Mouse (Mus musculus) lung, postnatal 25 days (tissue): ENCODE data around the gene Trim75.
"Not testable (repeated sequence)": the region's sequence is repeated elsewhere in the genome, so short reads cannot be mapped to it uniquely, and the experiment has no call there.

Experiments used
- DNase-seq: peaks from one replicate; pipeline ENCODE4 v3.0.0; 2022; ENCODE audit warnings: low spot score

Gene Trim75

DNA sequence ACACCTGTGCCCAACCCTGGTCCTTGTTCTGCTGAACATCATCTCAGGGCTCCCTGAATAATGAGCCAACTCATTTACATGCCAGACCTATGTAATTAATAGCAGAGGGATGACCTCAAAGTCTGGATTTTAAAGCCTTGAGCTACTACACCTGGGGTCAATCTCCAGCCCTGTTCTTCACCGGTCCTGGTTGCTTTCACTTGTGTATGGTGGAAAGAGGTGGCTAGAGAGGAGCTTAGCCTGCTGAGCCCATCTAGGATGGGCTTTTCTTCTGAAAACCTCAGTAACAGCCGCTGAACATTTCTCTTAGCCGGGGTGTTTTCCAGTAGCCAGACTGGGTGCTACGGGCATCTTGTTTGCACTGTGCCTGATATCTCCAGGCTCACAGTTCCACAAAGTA, at the start of gene Trim75:
Gene Trim75, minus strand, starts transcription at position 101 of the 400 bp plus-strand sequence.
- no peak for DNase-seq

DNA sequence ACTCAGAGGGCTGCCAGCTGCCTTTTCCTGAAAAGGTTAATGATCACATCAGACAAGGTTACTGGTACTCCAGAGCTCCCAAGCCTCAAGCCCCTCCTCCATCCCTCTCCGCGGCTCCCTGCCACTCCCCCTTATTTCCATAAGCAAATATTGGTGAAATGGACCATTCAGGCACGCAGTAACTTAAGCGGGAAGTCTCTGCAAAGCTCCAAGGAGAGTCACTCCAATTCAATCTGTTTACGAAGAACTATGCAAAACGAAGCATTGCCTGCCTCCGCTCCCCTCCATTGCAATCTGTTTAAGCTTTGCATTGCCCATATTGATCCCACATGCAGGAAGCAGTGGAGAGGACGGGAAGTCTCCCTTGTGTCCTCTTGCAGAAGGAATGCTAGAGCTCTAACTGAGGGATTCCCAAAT, 49.5 kb upstream of the Trim75 start, which contains the start of gene Apela:
Gene Apela, minus strand, starts transcription at position 220 of the 417 bp plus-strand sequence.
- peak; percentile 38 for DNase-seq

DNA sequence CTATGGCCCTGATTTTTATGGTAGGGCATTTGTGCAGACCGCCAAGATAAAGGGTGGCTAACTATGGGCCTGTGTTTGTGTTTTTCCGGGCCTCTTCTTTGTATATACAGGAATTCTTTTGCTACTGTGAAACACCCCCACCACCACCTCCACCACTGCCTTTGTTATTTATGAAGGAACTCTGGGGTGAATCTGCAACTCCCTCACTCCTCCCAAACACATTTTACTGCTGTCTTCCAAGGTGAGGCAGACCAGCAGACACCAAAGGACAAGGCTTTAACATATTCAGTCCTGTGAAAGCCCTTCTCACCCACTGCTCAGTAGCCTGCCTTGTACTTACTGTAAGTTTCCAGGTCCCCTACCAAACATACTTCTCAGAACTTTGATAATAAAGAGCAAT, 46.5 kb upstream of the Trim75 start:
- no peak for DNase-seq

DNA sequence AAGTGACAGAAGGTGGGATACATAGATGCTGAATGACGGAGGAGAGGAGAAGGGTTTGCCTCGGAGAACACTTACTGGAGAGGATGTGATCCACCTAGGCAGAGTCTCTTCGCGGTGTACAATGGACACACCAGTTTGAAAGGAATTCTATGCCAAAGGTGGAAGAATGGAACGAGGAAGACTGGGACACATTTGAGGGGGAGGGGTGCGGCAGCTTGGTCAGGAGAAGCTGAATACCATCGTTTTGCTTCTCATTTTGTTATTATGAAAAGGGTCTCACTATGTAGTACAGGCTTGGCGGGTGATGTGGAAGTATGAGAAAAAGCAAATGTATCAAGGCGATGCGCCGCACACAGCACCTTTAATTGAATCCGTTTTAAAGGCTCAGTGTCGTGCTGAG, 45.4 kb upstream of the Trim75 start:
- no peak for DNase-seq

DNA sequence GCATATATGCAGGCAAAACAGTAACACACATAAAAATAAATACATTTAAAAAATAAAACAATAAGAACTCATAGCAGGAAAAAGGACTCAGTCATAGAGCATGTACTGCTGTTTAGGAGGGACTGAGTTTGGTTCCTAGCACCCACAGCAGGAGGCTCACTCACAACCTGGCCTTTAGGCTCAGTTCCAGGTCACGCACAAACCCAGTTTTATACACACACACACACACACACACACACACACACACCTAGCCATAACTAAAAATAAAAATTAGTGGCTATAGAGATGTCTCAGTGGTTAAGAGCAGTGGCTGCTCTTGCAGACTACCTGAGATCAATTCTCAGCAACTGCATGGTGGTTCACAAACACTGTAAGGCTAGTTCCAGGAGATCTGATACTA, 44.5 kb upstream of the Trim75 start:
- no peak for DNase-seq

DNA sequence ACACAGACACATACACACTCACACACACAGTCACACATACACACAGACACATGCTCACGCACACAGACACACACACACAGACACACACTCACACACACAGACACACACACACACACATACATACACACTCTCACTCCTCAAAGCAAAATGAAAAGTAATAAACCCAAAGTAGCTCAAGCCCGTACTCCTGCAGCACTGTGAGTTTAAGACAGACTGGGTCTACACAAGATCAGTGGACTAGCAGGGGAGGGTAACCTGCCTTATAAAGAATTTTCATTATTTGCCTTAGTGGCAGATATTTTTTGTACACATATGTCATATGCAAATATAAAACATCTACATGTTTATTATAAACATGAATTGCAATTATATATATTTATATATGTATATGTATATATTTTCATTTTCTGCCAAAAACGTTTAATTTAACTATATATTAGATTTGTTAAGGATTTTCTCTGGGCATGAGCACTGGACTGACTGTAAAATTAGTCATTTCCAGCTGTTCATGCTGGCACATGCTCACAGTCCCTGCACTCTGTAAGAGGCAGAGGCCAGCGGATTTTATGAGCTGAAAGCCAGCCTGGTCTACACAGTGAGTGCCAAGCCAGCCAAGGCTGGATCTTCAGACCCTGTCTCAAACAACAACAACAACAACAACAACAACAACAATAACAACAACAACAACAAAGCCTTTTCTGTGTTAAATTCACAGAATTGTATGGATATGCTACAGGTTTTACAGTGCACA, 43.3 kb upstream of the Trim75 start:
- DNase-seq, result no peak

DNA sequence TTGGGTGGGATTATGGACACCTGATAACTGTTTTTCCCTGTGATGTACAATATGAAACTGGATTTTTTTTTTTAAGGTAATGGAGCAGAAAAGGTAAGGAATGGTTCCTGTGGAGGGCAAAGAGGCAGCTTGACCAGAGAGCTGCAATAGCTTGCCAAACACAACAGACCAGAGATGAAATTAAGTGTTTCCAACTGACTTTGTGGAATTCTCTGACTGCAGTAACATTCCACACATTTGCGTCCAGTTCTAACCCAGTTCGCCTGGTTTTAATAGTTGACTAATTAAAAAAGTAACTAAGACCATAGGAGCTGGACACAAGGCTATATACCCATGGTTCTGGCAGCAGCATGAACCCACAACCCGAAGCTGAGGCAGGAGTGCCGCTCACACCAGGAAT, 42.1 kb upstream of the Trim75 start:
- DNase-seq, result no peak

DNA sequence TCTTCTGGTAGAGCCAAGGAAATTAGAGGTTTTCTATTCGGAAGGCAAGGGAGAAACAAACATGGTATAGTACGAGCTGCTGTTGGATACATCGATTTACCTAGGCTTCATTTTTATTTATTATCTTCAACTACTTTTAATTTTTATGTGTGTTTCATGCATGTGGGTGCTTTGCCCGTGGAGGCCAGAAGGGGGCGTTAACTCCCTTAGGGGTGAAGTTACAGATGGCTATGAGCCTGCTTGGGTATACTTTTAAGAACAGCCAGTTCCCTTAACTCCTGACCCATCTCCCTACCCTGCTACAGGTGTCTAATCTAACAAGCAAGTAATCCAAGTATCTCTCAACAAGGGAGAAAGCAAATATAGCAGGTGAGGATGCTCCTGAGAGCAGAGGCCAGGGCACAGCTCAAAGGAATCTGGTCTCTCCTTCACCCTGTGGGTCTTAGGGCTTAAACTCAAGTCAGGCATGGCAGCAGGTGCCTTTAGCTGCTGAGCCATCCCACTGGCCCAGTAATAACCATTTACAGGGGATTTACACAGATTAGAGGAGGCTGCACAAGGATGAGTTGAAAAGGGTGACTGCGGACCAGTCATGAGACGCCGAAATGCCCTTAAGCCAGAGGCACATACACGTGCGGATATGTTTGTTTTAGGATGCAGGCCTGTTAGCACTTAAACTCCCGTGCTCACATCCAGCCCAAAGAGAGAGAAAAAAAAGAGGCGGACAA, 41.5 kb upstream of the Trim75 start:
- DNase-seq, result no peak

DNA sequence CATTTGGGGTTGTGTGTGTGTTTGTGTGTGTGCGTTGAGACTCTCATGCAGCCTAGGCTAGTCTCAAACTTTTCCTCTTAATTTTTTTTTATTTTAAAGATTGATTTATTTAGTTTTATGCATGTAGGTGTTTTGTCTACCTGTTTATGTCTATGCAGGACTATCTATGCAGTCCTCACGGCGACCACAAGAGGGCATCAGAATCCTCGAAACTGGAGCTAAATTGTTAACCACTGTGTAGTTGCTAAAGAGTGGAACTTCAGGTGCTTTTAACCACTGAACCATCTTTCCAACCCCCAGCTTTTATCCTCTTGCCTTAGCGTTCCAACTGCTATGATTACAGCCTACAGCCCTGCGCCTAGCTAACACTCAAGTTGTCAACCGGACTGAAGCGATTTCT, 34.9 kb upstream of the Trim75 start:
- DNase-seq, result peak; percentile 55

DNA sequence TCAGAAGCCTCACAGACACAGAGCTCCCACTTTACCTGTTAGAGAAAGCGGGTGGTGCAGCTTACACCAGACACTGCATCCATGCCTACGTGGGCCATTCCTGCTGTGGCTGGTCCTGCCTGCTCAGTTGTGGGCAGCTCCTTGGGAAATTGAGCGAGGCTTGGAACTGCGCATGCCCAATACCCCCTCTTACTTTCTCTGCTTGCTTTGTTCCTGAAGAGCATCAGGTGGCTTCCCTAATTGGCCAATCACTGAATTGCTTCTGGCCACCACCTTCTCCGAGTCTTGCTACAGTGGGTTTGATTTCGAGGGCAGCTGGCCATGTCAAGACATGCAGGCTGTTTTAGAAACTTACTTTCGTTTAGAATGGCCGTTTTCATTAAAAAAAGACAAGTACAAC, 30.8 kb upstream of the Trim75 start, which contains the start of the genes Trim61 and Trim60:
Gene Trim61, minus strand, starts transcription at position 101 of the 400 bp plus-strand sequence.
Gene Trim60, minus strand, starts transcription at position 162 of the 400 bp plus-strand sequence.
- no peak for DNase-seq

DNA sequence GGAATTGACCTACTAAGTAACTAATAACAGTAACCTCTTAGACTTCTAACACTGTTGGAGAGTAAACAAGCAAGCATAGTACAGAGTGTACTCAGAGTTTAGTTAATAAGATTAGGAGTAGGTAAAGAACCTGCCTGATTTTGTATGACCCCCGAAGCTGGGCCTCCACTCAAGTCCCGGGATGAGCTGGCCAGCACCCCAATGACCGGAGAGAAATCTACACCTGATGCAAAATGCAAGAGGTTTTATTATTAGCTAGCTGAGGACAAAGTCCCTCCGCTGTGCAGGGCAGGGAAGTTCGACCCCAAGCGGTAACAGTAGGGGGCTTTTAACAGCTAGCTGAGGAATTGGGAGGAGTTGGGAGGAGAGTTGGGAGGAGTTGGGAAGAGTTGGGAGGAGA, 20.0 kb upstream of the Trim75 start:
- not testable (repeated sequence) for DNase-seq

DNA sequence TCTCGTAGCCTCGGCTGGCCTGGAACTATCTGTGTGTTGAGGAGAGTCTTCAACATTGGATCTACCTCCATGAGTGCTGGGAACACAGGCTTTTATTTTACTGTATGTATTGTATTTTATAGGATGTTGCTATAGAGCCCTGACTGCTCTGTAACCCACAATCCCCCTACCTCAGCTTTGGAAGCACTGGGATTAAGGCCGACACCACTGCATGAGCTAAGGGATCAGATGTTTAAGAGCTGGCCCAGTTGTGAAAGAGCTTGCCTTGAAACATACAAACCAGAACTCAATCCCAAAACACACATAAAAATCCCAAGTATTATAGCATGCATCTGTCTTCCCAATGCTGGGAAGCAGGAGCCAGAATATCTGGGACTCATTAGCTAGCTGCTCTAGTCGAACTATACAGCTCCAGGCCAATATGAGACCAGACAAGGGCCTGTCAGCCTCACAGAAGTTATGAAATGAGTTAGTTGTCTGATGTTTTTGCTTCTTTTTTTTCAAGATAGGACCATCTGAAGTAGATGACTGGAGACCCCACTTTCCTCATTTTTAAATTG, 11.3 kb upstream of the Trim75 start:
- no peak for DNase-seq

DNA sequence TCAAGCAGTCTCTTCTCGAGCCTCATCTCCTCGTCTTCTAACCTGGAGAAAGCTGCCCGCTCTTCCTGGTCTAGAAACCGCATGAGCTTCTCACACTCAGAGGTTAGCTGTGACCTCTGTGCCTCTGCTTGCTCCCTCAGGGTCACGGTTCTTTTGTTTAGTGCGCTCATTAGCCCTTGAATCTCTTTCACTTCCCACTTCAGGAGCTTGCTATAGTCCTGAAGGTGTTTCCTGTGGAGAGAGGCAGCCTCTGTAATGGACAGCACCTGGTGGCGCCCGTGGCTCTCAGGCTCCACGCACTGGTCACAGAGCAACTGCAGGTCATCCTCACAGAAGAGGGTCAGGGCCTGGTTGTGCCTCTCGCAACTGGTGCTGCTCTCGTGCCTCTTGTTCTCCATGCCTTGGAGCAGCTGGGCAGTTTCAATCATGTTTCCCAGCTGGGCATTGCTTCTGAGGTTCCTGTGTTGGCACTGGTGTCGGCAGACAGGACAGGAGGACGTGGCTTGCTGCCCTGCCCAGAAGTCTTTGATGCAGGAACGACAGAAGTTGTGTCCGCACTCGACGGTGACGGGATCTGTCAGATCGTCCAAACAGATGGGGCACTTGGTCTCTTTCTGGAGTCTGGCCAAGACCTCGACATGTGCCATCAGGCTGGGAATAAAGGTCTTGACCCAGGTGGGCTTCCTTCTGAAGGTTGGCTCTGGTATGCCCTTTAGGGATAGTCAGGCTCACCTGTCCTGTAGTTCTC, 4.3 kb downstream of the Trim75 start:
- DNase-seq, result no peak

DNA sequence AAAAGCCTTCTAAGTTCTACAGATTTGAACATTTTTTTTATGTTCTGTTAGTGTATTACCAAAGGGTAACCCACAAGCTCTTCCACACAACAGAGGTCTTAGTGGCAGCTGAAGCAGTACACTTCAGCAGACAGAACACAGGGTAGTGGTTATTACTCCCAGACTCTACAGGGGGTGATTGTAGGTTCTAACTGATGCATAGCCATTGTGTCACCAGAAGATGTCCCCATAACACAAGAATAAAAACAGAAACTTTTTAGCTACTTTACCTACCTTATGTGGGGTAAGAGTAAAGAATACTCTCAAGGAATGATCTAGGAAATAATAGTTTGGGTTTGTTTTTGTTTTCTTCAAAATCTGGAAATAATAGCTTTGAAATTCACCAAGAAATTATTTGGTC, 24.8 kb downstream of the Trim75 start:
- no peak for DNase-seq

DNA sequence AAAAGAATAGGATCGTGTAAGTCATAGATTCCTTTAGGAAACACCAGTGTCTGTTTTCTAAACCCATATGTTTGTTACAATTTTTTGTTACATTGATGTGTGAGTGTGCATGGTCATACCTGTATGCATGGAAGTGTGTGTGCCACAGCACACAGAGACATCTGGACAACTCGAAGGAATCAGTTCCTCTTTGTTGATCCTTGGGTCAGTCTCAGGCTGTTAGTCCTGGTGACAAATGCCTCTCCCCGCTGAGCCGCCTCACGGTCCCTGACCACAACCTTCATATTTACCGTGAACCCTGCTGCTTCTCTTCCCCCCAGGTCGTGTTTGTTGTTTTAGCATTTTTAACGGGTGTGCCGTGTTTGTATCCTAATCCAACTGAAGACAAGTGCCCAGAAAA, 28.6 kb downstream of the Trim75 start:
- no peak for DNase-seq

DNA sequence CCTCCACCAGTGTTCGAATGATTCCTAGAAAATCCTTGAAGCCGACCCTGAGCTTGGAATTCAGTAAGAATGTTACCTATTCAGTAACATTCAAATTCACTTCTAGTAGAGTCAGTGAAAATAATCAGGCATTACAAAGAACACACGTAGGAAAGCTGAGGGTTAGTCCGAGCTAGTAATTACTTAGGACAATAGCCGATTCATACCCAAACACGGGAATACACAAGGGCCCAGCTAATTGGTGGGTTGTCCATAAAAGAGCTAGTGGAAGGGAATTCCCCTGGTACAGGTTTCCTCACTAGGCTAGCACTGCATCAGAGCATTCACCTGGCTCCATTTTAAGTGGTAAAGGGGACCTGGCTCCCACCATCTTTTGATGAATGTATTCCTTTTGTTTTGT, 35.5 kb downstream of the Trim75 start:
- DNase-seq, result no peak

DNA sequence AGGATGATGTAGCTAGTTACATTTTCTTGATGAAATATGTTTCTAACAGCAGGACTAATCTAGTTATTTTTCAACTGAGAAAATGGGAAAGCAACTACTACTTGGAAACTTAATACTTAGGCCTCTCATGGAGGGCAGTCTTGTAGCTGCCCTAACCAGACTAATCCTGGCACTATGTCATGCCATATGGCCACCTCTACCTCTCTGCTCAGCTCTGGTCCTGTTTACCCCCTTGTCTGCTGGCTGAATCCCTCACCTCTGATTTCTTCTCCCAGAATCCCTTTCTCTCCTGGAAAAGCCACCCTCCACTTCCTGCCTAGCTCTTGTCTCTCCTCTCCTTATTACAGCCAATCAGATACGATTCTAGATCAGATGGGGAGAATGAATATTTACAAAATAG, 39.3 kb downstream of the Trim75 start:
- DNase-seq, result no peak

DNA sequence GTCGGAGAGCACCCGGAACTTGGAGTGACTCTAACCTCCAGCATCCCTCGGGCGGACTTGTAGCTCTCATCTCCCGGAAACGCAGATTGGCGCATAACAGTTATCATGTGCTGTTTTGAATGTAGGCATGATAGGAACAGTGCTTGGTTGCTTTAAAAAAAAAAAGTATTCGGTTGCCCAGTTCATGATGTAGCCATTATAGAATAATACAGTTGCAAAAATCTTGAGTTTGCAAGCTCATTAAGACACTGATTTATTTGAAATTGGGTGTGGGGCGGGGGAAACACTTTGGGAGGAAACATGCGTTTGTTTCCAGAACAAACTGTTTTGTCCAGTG, 40.0 kb downstream of the Trim75 start:
- no peak for DNase-seq

DNA sequence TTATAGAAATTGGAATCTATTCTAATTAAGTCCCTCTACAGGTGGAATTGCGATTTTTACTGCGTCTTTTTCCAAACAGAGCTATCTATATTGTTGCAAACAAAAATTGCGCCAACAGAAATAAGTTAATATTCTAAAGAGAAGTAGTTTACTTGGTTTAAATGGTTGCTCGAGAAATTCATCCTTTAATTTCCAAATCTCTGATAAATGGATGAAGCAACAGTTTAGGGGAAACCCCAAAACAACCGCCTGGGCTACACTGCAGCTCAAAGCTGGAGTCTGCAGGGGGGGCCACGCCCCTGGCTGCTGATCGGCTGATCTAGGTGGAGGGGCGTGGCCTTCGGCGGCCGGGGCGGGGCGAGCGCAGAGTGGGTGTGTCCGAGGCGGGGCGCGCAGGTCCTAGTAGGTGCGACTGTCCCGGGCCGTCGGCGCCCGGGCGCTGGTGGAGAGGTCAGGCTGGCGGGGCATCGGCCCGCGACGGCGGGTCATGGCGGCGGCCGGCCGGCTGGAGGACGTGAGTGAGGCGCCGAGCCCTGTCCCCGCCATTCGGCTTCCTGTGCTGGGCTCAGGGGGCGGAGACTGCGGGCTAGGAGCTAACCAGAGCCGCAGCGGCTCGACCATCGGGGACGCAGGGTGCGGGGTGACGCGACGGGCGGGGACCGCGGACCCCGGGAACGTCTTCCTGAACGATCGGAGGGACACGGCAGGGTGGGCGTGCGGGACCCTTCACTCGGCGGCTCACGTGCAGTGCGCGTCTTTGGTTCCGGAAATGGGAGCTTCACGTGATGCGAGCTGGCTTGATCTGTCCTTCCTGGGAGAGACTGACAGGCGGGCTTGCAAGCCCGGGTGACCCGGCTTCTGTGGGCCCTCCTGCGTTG, 40.6 kb downstream of the Trim75 start, which contains the start of gene Tmem192:
Gene Tmem192, plus strand, starts transcription at position 366 of the 878 bp plus-strand sequence.
- peak; percentile 96 for DNase-seq

DNA sequence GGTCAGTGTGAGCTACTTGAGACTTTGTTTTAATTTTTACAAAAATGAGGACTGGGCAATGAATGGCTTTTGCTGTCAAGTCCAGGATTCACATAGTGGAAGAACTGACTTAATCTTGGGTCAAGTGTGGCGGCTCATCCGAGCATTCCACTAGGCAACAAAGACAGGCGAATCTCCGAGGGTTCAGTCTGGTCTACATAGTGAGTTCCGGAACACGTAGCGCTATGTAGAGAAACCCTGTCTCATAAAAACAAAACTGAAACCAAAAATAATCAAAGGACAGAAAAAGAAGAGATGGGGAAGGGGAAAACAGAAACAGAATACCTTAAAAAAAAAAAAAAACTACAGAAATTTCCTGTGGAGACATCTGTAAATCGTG, 41.2 kb downstream of the Trim75 start:
- no peak for DNase-seq

DNA sequence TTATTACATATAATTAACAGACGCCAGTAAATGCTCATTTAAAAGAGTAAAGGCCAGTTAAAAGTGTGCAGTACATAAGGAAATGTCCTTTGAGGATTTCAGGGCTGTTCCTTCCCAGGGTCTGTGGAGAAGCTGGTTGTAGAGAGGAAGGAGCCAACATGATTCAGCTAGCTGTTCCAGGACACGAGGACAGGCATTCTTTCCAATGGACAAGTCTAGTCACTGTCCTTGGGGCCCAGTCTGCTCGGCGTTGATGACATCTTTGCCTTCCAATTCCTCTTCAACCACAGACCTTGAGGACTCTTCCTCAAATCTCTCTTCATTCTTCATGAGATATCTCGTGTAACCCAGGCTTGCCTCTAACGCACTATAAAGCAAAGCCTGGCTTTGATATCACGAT, 42.0 kb downstream of the Trim75 start:
- DNase-seq, result no peak
